Mouse (Mus musculus) kidney, adult 11 months (tissue): ENCODE results near the gene Olfr1412.
A peak's percentile ranks its signal among the peaks of the same experiment; 100 is the strongest.

Source experiments
- DNase-seq: peaks from one replicate; pipeline ENCODE4 v3.0.0; 2022

Gene Olfr1412

DNA sequence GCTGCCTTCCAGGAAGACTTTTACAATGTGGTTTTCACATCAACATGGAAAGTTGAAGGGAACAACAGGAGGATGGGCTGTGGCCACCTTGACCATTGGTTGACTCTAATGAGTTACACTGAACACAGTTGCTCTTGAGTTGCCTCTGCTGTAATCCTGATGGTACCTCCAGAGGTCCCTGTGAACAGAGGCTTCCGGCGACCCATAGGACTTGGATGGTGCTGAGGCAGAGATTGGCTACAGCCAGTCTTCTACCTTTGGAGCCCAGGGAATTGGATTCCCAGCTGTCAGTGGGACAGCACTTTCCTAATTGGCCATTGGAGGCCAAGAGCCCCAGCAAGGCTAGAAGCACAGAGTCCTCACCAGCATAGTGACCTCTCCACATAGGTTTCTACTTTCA lies at the start of gene Olfr1412:
TSS of gene Olfr1412 (plus strand) at position 301 of the 400 bp plus-strand sequence.
- DNase-seq: no peak

DNA sequence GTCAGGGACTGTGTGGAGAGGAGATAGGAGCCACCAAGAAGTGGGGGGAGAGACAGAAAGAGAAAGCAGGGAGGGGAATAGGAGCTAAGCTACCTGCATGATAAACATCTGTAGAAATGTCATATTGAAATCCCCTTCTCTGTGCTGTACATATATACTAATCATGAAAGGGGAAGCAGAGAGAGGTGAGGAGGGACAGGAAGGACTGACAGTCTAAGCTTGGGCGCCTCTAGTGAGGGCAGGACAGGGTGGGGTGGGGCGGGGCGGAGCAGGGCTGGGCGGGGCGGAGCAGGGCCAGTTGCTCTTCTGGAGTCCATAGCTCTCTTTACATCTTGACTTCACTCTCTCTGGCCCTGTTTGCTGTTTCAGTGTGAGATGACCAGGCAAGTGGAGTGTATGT lies 48.6 kb upstream of the Olfr1412 start:
- DNase-seq: no peak

GRCm38 (mm10) chr1:92539071-92539470 lies 46.5 kb upstream of the Olfr1412 start:
- DNase-seq: no peak

DNA sequence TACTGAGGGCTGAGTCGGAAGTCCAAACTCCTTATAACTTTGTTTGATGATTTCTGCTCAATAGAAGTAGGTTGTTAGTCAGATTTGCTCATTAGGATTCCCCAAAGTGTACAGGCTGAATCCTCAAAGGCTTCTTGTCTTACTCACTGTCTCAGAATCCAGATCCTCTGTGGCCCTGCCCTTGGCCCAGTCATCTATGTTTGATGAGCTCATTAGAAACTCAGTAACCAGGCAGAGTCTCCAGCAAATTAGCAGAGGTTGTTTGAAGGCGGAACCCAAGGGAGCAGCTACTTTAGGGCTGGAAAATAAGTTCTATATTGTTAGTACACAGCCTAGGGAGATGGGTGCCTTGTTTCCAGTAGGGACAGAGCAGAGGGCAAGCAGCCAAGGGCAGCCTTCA lies 39.6 kb upstream of the Olfr1412 start:
- no peak for DNase-seq

DNA sequence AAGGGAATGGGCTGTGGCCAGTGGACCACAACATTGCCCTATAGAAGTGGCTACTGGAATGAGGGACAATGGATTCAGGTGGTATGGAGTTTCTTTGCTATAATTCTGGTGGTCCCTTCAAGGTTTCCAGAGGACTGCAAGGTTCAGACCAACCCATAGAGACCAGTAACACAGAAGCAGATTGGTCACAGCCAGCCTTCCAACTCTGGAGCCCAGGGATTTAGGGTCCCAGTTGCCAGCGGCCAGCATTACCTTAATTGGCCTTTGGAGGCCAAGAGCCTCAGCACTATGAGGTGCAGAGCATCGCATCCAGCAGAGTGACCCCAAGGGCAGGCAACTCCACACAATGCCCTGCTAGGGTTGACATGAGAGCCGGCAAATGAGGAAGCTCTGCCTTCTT lies 14.6 kb upstream of the Olfr1412 start, which contains the start of gene Olfr1413:
TSS of gene Olfr1413 (plus strand) at position 301 of the 400 bp plus-strand sequence.
- DNase-seq: no peak

DNA sequence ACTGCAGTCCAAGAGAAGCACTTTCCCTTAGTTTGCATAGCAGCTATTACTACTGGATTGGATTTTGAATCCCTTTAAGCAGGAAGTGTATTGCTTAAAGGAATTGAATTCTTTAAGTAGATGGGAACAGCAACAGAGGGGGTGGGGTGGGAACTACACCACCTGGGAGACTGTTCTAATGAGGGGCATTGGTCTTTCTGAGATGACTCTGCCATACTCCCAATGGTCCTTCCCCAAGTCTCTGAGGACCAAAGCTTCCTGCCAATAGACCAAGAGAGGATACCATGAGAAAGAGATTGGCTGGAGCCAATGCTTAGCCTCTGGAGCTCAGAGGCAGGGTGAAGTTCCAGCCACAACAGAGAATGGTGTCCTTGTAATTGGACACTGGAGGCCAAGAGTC lies 8.5 kb downstream of the Olfr1412 start, which contains the start of gene Olfr1411:
TSS of gene Olfr1411 (plus strand) at position 301 of the 400 bp plus-strand sequence.
- no peak for DNase-seq

- DNase-seq: no peak
These were observed 10.4 kb downstream of the Olfr1412 start for GRCm38 (mm10) chr1:92596019-92596418.

DNA sequence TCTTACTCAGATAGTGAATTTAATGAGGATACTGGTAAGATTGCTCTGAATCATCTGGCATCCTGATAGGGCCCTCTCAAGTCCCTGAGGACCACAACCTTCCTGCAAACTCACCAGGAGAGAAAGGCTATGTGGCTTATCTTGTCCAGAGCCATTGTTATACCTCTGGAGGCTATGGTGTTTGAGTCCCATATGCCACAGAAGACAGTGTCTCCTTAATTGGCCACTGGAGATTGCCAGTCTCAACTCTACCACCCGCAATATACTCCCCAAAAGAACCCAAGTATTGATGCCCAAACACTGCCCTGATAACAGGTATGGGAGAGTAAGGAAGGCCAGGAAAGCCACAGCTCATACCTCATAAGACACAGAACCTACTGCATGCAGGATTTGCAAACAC lies 19.9 kb downstream of the Olfr1412 start, which contains the start of gene Olfr1410:
TSS of gene Olfr1410 (plus strand) at position 301 of the 400 bp plus-strand sequence.
- DNase-seq: no peak

DNA sequence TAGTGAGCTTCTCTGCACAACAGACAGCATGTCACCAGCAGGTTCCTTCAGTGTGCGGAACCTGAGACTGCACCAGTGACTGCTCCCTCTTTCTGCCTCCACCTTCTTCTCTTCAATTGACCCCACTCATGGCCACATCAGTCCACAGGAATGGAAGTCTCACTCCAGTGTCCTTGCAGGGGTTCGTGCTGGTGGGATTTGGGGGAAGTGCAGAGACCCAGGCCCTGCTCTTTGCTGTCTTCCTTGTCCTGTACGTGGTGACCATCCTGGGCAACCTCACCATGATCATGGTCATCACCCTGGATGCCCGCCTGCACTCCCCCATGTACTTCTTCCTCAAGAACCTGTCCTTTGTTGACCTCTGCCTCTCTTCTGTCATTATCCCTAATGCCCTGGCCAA lies 22.1 kb downstream of the Olfr1412 start:
- no peak for DNase-seq

- peak; percentile 9 for DNase-seq
These were observed 25.4 kb downstream of the Olfr1412 start for GRCm38 (mm10) chr1:92611008-92611407.

DNA sequence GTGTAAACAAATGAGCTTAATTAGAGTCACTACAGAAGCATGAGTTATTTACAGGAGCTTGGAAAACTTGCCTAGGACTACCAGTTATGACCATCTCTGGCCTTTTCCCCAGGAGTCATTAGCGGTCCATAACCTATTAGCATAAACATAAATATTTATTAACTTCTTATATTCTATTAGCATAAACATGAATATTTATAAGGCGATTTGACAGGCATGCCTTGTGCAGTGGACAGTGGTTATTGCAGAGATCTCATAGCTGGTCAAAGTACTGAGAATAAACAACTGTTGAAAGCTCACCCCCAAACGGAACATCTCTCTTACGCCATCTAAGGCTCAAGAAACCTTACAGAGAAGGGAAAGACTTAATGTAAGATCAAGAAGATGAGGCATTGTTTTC lies 27.6 kb downstream of the Olfr1412 start:
- DNase-seq: no peak

GRCm38 (mm10) chr1:92614516-92614915 lies 28.9 kb downstream of the Olfr1412 start:
- DNase-seq: no peak

GRCm38 (mm10) chr1:92616046-92616445 lies 30.5 kb downstream of the Olfr1412 start:
- DNase-seq: no peak

DNA sequence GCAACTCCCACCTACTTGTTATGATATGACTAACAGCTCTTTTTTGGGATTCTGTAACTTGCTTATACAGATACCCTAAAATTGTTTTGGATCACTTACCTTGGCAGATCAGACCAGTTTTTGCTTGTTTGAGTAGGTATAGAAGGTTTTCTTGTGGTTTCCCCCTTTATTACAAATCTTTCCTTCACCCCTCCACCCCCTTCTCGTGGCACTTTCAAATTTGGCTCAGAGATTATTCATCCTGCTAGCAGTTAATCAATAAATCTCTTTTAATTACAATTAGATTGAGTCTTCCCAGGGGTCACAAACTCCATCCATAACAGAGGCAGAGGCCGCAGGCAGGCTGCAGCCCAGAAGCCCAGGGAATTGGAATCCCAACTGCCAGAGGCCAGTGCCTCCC lies 31.9 kb downstream of the Olfr1412 start, which contains the start of gene Olfr12:
TSS of gene Olfr12 (plus strand) at position 301 of the 400 bp plus-strand sequence.
- DNase-seq: no peak

- no peak for DNase-seq
These were observed 32.8 kb downstream of the Olfr1412 start for GRCm38 (mm10) chr1:92618360-92618759.

DNA sequence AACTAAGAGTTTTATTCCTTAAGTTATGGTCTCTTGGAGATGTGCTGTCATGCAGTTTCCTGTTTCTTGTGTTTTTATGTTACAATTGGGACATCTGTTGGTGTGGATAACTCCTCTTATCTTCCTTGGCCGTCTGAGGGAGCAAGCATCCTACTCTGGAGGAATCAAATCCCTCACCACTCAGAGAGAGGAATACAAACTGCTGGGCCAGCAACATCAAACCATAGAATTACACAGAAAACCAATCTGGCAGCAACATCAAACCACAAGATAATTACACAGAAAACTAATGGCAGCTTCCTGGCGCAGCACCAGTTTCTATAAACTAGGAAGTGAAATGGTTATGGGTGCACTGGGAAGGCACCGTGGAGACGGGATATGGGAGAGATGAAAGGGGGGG lies 42.6 kb downstream of the Olfr1412 start:
- DNase-seq: no peak

DNA sequence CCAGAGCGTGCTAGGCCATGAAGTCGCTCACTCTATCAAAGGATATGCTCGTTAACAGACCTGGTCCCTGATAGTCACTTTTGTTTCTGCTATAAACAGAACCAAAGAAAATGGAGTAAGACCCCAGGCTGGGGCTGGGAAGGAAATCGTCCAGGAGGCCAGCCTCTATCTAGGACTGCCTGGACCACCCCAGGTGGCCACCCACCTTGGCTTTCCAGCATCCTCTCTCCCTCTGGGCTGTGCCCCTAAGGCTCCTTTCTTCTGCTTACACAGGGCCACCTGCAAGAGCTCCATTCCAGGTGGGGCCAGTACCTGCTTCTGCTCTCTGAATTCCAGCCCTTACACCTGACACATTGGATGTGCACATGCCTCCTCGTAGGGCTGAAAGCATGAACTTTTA lies 46.6 kb downstream of the Olfr1412 start:
- DNase-seq: no peak

- no peak for DNase-seq
These were observed 47.4 kb downstream of the Olfr1412 start for GRCm38 (mm10) chr1:92632948-92633347.

- DNase-seq: no peak
These were observed 48.1 kb downstream of the Olfr1412 start for GRCm38 (mm10) chr1:92633726-92634125.

DNA sequence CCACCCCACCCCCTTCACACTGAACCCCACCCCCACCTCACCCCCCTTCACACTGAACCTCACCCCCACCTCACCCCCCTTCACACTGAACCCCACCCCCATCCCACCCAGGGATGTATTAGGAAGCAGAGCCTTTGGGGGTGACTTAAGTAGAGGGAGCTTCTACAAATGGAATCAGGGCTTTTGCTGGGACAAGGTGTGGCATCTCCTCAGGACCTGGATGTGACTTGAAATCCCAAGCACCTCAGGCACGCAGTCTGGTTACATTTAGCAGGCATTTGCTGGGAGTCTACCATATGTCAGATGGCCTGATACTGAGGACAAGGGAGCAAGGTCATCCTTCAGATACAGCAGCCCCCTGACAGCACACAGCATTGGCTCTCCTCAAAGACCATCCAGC lies 49.0 kb downstream of the Olfr1412 start:
- DNase-seq: no peak

DNA sequence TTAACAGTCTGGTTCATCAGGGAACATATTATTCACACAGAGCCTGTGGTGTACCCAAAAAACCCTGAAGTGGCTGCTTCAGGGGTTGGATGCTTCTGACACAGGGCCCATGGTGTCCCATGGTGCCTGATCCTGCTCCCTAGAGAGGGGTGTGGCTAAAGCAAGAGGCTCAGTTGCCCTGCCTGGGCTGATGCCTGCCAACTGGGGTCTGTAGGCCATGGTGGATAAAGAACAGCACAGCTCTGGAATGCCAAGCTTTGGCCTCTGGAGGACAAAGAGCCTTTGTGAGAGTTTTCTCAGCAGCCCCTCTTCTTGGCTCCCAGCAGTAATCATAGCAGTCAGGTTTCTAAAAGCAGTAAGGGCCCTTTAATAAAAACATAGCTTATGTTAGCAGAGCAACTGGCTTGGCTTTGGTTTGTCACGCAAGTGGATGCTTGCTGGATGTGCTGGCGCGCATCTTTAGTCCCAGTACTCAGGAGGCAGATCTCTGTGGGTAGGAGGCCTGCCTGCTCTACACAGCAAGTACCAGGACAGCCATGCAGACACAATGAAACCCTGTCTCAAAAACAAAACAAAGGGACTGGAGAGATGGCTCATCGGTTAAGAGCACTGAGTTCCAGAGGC lies 49.5 kb downstream of the Olfr1412 start:
- DNase-seq: no peak

- no peak for DNase-seq
These were observed 50.4 kb downstream of the Olfr1412 start for GRCm38 (mm10) chr1:92636015-92636414.

DNA sequence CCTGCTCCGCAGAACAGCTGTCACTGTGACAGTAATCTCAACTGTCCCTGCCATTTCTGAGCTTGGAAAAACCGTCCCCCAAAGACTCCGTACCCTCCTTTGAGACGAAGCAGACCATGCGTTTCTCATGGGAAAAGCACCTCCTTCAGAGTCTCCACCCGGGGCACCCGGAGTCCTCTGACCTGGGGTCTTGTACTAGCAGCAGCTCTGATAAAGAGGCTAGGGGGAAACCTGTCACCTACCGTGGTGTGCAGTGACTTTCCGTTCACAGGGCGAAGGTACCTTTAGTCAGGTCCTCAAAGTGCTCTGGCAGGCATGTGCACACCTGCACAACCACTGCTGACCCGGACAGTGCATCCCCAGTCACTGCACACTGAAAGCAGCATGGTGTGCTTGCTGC lies 51.1 kb downstream of the Olfr1412 start:
- DNase-seq: no peak

GRCm38 (mm10) chr1:92637501-92638172 lies 52.1 kb downstream of the Olfr1412 start:
- DNase-seq: no peak
